Mouse (Mus musculus): Measurements from ENCODE around the gene Olfr213. TPM values are rescaled to one million over a fixed set of nuclear protein-coding genes. Genes with fewer than 3 reads are reported as not detected.

The Olfr213 gene
- not detected for polyA plus RNA-seq (2014; fragmentation: Illumina TruSeq; extraction: RNeasy Lipid Tissue Mini Kit (QIAGEN cat#74804); ENCODE audit: low read depth, low replicate concordance)

DNA sequence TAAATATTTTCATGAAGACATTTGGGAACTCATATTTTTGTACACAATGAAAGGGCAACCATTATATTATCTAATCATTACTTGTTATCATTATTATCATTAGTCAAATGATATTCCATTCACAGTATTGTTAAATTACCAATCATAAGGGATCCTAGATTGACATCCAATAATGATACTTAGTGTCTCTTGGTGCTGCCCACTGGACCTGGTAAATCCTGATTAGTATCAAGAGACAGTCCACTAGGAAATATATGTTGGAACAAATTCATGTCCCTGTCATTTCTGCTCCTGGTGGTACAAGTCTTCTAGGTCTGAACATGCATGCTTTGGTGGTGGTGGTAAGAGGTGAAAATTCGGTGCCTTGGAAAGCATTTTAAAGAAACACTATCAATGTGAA is at the start of gene Olfr213:
Gene Olfr213, plus strand, starts transcription at position 301 of the 400 bp plus-strand sequence.

DNA sequence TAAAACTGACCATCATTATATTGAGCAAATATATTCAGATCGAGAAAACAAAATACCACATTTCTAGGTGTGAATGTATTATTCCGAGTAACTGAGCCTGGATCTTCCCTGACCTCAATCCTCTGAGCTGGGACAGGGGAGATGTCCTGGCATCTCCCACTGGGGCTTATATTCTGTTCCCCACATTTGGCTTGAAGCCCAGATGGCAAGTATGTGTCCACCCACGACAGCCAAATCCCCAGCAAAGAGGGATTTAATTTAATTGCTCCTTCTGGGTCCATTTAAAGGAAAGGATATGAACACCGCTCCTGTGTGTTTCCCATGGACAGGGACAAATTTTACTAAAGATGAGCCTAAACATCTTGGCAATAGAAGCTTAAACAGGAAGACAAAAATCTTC is 49.5 kb upstream of the Olfr213 start, which contains the start of gene Olfr211:
Gene Olfr211, plus strand, starts transcription at position 301 of the 400 bp plus-strand sequence.

DNA sequence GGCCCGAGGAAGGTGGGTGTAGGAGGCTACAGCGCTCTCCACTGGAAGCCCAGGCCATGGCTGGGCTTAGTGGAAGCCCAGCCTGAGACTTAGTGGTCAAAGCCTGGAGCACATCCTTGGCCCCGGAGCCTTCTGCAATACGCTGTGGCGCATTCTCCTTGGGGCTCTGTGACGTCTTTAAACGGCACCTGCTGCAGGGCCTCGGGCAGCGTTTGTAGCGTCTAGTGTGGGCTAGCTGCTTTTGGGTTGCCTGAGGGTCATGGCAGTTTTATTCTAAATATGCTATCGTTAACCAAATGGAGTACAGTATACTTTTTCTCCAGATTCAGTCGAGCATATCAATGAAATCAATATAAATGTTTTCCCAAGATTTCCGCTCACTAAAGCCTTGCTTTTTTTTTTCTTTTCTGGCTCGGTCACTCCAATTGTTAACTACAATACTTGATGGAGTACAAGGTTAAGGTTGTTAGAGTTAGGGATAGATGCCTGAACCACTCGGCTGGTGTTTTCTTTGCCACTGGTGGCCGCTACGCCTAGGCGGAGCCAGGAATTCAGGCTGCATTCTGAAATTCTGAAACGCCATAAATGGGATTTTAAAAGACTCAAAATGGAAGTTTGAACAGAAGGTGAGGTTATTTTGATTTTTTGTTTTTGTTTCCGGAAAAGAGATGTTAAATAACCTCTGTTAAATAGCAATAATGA is 31.8 kb upstream of the Olfr213 start, which contains the start of gene Olfr212:
Gene Olfr212, plus strand, starts transcription at position 215 of the 702 bp plus-strand sequence.

DNA sequence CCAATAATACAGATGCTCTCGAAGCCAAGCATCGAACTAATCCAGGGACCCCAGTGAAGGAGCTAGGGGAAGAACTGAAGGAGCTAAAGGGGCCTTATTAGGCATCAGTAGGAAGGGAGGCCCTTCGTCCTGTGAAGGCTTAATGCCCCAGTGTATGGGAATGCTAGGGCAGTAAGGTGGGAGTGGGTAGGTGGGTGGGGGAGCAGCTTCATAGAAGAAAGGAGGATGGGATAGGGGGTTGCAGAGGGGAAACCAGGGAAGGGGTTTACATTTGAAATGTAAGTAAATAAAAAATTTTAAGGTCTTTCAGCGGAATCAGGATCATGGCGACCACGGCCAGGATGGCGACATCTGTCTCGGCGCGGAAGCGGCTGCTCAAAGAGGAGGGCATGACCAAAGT is 12.6 kb downstream of the Olfr213 start, which contains the start of gene Gm5580:
Gene Gm5580, plus strand, starts transcription at position 301 of the 400 bp plus-strand sequence.

DNA sequence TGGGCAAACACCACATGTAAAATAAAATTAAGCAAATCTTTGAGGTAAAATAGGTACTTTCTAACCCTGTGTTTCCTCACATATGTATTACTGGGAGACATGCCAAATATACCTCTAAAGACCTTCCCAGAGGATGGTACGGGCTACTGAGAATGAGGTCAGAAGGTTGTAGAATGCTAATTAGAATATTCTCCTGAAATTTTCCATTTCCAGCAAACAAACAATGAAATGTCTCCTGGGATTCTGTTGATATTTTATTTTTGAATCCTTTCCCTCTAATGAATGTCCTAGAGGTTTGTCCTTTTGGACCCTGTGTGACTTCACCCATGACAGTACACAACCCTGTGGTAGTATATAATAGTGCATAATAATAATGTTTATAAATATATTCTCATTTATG is 15.7 kb downstream of the Olfr213 start, which contains the start of gene Olfr214:
Gene Olfr214, plus strand, starts transcription at position 301 of the 400 bp plus-strand sequence.

DNA sequence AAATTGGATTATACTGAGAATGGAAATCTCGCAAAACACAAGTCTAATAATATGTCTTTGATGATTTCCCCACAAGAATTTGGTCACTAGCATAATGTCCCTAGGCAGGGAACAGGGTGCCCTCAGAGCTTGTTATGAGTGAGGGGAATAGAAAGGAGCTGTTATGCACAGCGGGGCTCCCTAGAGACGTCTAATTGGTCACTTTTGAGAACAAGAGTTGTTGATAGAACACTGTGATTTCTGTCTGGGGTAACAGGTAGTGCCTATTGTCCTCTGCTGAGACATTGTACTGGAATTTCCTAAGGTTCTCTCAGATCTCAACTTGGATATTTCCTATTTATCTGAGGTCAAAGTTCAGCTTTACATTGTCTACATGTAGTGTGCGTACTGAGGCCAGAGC is 45.8 kb downstream of the Olfr213 start, which contains the start of gene Olfr215:
Gene Olfr215, minus strand, starts transcription at position 101 of the 400 bp plus-strand sequence.

Other genes with a start within 250 kb of the Olfr213 start
- 48.6 TPM for gene March8, start 200.4 kb upstream of the Olfr213 start, polyA plus RNA-seq (2014; fragmentation: Illumina TruSeq; extraction: RNeasy Lipid Tissue Mini Kit (QIAGEN cat#74804); ENCODE audit: low read depth, low replicate concordance)
- gene Alox5, start 77.3 kb upstream of the Olfr213 start, polyA plus RNA-seq (2014; fragmentation: Illumina TruSeq; extraction: RNeasy Lipid Tissue Mini Kit (QIAGEN cat#74804); ENCODE audit: low read depth, low replicate concordance) = 10.1 TPM
- gene Olfr211, start 49.4 kb upstream of the Olfr213 start, polyA plus RNA-seq (2014; fragmentation: Illumina TruSeq; extraction: RNeasy Lipid Tissue Mini Kit (QIAGEN cat#74804); ENCODE audit: low read depth, low replicate concordance) = not detected
- not detected for gene Olfr212, start 31.9 kb upstream of the Olfr213 start, polyA plus RNA-seq (2014; fragmentation: Illumina TruSeq; extraction: RNeasy Lipid Tissue Mini Kit (QIAGEN cat#74804); ENCODE audit: low read depth, low replicate concordance)
- gene Gm5580, start 12.7 kb downstream of the Olfr213 start, polyA plus RNA-seq (2014; fragmentation: Illumina TruSeq; extraction: RNeasy Lipid Tissue Mini Kit (QIAGEN cat#74804); ENCODE audit: low read depth, low replicate concordance) = not detected
- not detected for gene Olfr214, start 15.8 kb downstream of the Olfr213 start, polyA plus RNA-seq (2014; fragmentation: Illumina TruSeq; extraction: RNeasy Lipid Tissue Mini Kit (QIAGEN cat#74804); ENCODE audit: low read depth, low replicate concordance)
- not detected for gene Olfr215, start 45.7 kb downstream of the Olfr213 start, polyA plus RNA-seq (2014; fragmentation: Illumina TruSeq; extraction: RNeasy Lipid Tissue Mini Kit (QIAGEN cat#74804); ENCODE audit: low read depth, low replicate concordance)
- 22.0 TPM for gene Zfp422, start 90.5 kb downstream of the Olfr213 start, polyA plus RNA-seq (2014; fragmentation: Illumina TruSeq; extraction: RNeasy Lipid Tissue Mini Kit (QIAGEN cat#74804); ENCODE audit: low read depth, low replicate concordance)
- 56.3 TPM for gene Depp1, start 112.2 kb downstream of the Olfr213 start, polyA plus RNA-seq (2014; fragmentation: Illumina TruSeq; extraction: RNeasy Lipid Tissue Mini Kit (QIAGEN cat#74804); ENCODE audit: low read depth, low replicate concordance)
- gene Rassf4, start 135.5 kb downstream of the Olfr213 start, polyA plus RNA-seq (2014; fragmentation: Illumina TruSeq; extraction: RNeasy Lipid Tissue Mini Kit (QIAGEN cat#74804); ENCODE audit: low read depth, low replicate concordance) = 9.2 TPM
- not detected for gene Tmem72, start 178.5 kb downstream of the Olfr213 start, polyA plus RNA-seq (2014; fragmentation: Illumina TruSeq; extraction: RNeasy Lipid Tissue Mini Kit (QIAGEN cat#74804); ENCODE audit: low read depth, low replicate concordance)

All from heart, adult 10 weeks (tissue).